Mouse (Mus musculus) stomach, postnatal 0 days (tissue): ENCODE data around the gene Usp2. TPM values are rescaled to one million over a fixed set of nuclear protein-coding genes. Genes with fewer than 3 reads are reported as not detected.

ENCODE experiments used
- ATAC-seq: fragments of 200-750 bp; cut with Nextera tagmentation; 2 replicates; pipeline ENCODE4 v1.8.0; 2017; ENCODE audit not compliant: low FRiP score, low TSS enrichment
- DNase-seq: peaks from one replicate; pipeline ENCODE4 v3.0.0-alpha.2; 2016; ENCODE audit warnings: low spot score
- H3K27ac ChIP-seq: fragments of 300-500 bp; sonication (generic); replicated peaks from 2 replicates; pipeline ENCODE4 v1.5.1; 2014; ENCODE audit warnings: mild to moderate bottlenecking, control low read depth
- H3K27me3 ChIP-seq: fragments of 300-500 bp; sonication (generic); 2 replicates; pipeline ENCODE4 v1.6.1; 2014; ENCODE audit warnings: low read length; ENCODE audit not compliant: control insufficient read depth, insufficient read depth
- H3K36me3 ChIP-seq: fragments of 300-500 bp; sonication (generic); 2 replicates; pipeline ENCODE4 v1.6.1; 2014; ENCODE audit warnings: low read length, mixed read lengths; ENCODE audit not compliant: control insufficient read depth, insufficient read depth
- H3K4me1 ChIP-seq: fragments of 300-500 bp; sonication (generic); replicated peaks from 2 replicates; pipeline ENCODE4 v1.6.1; 2014; ENCODE audit warnings: antibody characterized with exemption; ENCODE audit not compliant: control insufficient read depth, insufficient read depth
- H3K4me2 ChIP-seq: fragments of 300-500 bp; sonication (generic); replicated peaks from 2 replicates; pipeline ENCODE4 v1.6.1; 2014; ENCODE audit warnings: low read depth, mild to moderate bottlenecking, control low read depth, moderate library complexity
- H3K4me3 ChIP-seq: fragments of 300-500 bp; sonication (generic); 2 replicates; pipeline ENCODE4 v1.5.1; 2014; ENCODE audit warnings: low read depth, low read length, control low read depth
- H3K9ac ChIP-seq: fragments of 300-500 bp; sonication (generic); 2 replicates; pipeline ENCODE4 v1.6.1; 2014; ENCODE audit warnings: mild to moderate bottlenecking, low read length, control low read depth, mixed read lengths
- H3K9me3 ChIP-seq: fragments of 300-500 bp; sonication (generic); 2 replicates; pipeline ENCODE4 v1.6.1; 2016; ENCODE audit warnings: low read length; ENCODE audit not compliant: control insufficient read depth
- CTCF ChIP-seq: IDR thresholded peaks from 2 replicates; pipeline ENCODE4 v1.5.1; 2016; ENCODE audit warnings: antibody characterized with exemption, low read depth, mild to moderate bottlenecking, moderate library complexity
- EP300 ChIP-seq: optimal IDR thresholded peaks from 2 replicates; pipeline ENCODE3; 2016; ENCODE audit warnings: antibody characterized with exemption
- WGBS: fragments of 180-500 bp; shearing (Covaris S2); extraction: QIAGEN DNeasy Blood & Tissue Kit; methylation state at CpG from one replicate; pipeline ENCODE4 v1.1.7; 2014; 5-methylcytosine and 5-hydroxymethylcytosine counted together
- polyA plus RNA-seq: library from polyadenylated mRNA; unstranded; fragments of >200 nt; fragmentation: Nextera tagmentation; extraction: Ambion mirVana; gene quantifications from 2 replicates; pipeline ENCODE4 v1.2.1, GENCODE M21; 2015

The Usp2 gene
- polyA plus RNA-seq, 1 experiment from 2014 or later, result 11.6 TPM

DNA sequence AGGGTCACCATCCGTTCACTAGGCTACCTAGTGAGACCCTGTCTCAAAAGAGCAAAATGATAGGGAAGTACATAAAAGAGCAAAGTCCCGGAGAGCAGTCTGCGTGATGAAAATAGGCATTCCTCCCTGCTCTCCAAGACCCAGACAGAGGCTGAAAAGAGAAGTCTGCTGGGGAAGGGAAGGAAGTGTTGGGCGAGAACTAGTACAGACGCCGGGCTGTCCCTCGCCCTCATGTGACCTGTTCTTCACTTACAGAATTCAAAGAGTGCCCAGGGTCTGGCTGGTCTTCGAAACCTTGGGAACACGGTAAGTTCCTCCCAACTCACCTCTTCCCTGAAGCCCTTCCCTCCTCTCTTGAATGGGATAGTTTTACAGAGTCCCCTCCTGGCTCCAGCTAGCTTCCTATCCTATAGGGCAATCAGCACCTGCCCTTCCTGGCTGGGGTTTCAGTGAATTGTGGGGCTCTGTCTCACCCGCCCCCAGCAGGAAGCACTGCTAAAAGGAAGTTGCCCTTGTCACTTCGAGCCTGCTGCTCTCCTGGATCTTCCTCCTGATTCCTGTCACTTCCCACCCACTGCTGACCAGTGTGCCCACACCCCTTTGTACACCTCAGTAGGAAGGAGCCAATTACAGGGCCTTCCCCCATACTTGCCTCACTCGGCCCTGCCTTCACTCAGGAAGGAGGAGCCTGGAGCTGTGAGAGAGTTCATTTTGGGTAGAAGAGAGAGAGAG lies 22.2 kb downstream of the Usp2 start:
- DNase-seq, result no peak
- H3K36me3 ChIP-seq, result no peaks in the 10 kb centered on the region; the same call in 1 of the 2 replicates
- H3K9me3 ChIP-seq, result no peaks in the 10 kb centered on the region
- no peak overlapping the region for H3K4me2 ChIP-seq
- 69% methylated on average over 12 of the region's 12 CpGs for WGBS
- peak overlapping the region; percentile 9; the same call in 1 of the 2 replicates for H3K27ac ChIP-seq
- no peak overlapping the region for H3K4me3 ChIP-seq
- peaks cover 8% of the 10 kb centered on the region; the same call in 1 of the 2 replicates for H3K4me1 ChIP-seq
- H3K9ac ChIP-seq, result no peak overlapping the region
- no peak for TF ChIP-seq CTCF
- TF ChIP-seq EP300, result no peak
- no peak for ATAC-seq
- H3K27me3 ChIP-seq, result no peaks in the 10 kb centered on the region

DNA sequence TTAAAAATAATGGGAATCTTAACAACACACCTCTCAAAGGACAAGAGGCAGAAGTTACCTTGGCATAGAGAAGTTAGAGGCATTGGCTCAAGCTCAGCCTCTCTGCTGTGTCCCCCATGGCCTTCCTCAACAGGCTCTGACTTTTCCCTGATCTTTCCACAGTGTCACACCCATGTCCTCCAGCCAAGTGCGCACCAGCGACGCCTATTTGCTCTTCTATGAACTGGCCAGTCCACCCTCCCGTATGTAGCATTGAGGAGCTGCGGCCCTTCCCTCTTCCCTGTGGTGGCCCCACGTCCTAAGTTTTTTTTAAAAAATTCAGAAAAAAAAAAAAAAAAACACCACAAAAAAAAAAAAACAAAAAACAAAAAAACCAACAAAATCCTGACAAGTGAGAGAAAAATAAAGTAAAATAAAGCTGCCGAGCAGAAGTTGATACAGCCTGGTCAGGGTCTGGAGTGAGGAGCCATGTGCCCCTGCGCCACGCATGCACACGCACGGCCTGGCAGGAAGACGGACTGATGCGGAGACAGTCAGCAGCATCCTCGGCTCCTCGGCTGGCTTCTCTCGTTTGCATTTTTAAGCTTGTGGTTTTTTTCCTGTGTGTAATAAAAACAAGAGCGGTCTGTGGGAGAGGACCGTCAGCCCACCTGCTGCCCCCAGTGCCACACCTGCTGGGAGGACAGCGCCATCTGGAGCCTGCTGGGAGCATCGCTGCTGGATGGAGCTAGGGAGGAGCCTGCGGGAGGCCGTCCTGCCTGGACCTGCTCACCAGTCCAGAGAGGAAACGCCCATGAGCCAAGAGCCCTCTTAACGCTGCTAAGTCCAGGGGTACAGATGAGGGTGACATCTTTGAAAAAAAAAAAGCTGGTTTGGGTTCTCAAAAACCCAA lies 27.0 kb downstream of the Usp2 start:
- DNase-seq (peak; percentile 87), ATAC-seq (peak; percentile 68)
- 38% methylated on average over 24 of the region's 24 CpGs for WGBS
- no peak for TF ChIP-seq EP300
- peak; percentile 90 for TF ChIP-seq CTCF
- no peak overlapping the region for H3K4me3 ChIP-seq
- H3K36me3 ChIP-seq, result no peaks in the 10 kb centered on the region; the same call in 1 of the 2 replicates
- no peaks in the 10 kb centered on the region for H3K27me3 ChIP-seq
- no peak overlapping the region for H3K27ac ChIP-seq
- H3K4me1 ChIP-seq, result no peaks in the 10 kb centered on the region
- H3K9me3 ChIP-seq, result no peaks in the 10 kb centered on the region
- H3K4me2 ChIP-seq, result no peak overlapping the region
- H3K9ac ChIP-seq, result no peak overlapping the region

DNA sequence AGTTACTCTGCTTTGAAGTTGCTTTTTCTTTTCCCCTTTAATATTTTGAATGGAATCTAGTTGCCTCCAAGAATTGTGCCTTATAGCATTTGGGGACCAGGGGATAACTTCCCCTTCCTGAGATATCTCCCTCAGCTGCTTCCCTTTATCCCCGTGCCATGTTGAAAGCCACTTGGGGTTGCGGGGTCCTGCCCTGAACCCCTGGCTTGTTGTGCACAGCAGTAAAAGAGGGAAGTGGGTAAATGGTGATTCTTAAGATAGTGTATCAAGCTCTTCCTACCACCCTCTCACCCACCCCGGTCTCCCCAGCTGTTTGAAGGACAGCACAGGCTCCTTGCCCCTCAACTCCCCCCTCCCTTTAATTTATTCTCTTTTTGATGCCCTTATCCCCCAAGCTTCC lies 27.9 kb downstream of the Usp2 start:
- no peaks in the 10 kb centered on the region for H3K9me3 ChIP-seq
- no peaks in the 10 kb centered on the region; the same call in 1 of the 2 replicates for H3K36me3 ChIP-seq
- H3K4me3 ChIP-seq, result no peak overlapping the region
- H3K27ac ChIP-seq, result no peak overlapping the region
- H3K27me3 ChIP-seq, result no peaks in the 10 kb centered on the region
- H3K4me1 ChIP-seq, result no peaks in the 10 kb centered on the region
- no peak for TF ChIP-seq CTCF
- no peak for TF ChIP-seq EP300
- ATAC-seq (no peak), DNase-seq (no peak)
- H3K4me2 ChIP-seq, result no peak overlapping the region
- no peak overlapping the region for H3K9ac ChIP-seq
- 87% methylated on average over 3 of the region's 3 CpGs for WGBS

DNA sequence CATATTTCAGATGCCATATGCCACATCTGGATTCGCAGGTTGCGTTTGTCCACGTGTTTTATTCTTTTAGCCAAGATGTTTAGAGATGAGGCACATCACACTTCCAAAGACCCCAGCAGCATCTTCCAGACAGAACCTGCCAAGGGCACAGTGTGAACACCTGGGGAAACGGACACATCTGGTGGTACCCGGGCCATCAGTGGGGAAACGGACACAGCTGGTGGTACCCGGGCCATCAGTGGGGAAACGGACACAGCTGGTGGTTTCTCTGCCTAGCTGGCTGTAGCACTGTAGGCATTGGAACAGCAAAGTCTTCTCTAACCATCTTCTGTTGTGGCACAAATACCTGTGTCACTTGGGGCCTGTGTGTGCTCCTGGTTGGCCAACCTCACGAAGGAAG lies 29.0 kb downstream of the Usp2 start:
- no peak for ATAC-seq
- no peak overlapping the region for H3K27ac ChIP-seq
- H3K9ac ChIP-seq, result no peak overlapping the region
- H3K9me3 ChIP-seq, result no peaks in the 10 kb centered on the region
- H3K4me1 ChIP-seq, result no peaks in the 10 kb centered on the region
- H3K4me3 ChIP-seq, result no peak overlapping the region
- no peaks in the 10 kb centered on the region for H3K27me3 ChIP-seq
- no peak for TF ChIP-seq CTCF
- TF ChIP-seq EP300, result no peak
- DNase-seq, result no peak
- H3K4me2 ChIP-seq, result no peak overlapping the region
- H3K36me3 ChIP-seq, result no peaks in the 10 kb centered on the region; the same call in 1 of the 2 replicates
- 92% methylated on average over 9 of the region's 9 CpGs for WGBS

DNA sequence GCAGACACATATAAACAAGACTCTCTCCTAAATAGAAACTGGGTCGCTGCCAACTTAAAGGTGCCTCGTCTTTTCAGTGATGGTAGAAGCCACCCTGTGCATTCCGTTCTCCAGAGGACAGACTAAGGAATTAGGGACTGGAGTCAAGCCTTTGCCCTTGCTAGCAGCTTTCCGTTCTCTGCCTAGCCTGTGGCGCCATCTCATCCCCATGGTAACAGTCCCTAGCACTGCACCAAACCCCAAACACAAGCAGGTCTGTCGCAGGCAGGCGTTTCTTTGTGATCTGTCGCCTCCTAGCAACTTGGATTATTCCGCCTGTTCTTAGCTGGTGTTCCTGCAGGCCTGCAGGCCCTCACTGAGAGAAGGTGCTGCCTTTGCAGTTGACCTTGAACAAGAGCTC lies 29.7 kb downstream of the Usp2 start:
- ATAC-seq (peak; percentile 40; the same call in 1 of the 2 replicates), DNase-seq (no peak)
- Histone ChIP-seq H3K4me2 (no peak overlapping the region), H3K4me1 (no peaks in the 10 kb centered on the region), H3K9ac (no peak overlapping the region), H3K27ac (no peak overlapping the region), H3K9me3 (no peaks in the 10 kb centered on the region), H3K4me3 (no peak overlapping the region), H3K36me3 (no peaks in the 10 kb centered on the region; the same call in 1 of the 2 replicates), H3K27me3 (no peaks in the 10 kb centered on the region)
- WGBS, result 33% methylated on average over 9 of the region's 9 CpGs
- TF ChIP-seq EP300, result no peak
- no peak; the same call in 1 of the 2 replicates for TF ChIP-seq CTCF

DNA sequence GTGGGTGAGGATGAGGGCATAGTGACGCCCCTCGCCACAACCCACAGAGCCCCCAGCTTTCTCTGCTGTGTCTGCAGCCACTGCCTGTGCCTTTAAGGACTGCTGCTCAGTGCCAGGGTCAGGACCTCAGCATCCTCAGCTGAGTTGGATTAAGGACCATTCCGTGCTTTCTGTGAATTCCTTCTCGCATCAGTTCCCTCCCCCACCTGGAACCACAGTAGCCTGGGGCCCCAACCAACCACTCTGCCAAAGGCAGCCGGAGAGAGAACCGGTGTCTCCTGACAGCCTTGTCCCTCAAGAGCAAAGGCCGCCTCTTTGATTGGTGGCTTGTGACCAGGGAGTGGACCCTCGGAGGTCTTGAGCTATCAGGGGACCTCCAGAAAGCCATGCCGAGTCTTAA lies 34.7 kb downstream of the Usp2 start, which contains the start of gene Mfrp:
TSS of gene Mfrp (plus strand) at position 240 of the 400 bp plus-strand sequence.
- H3K27ac ChIP-seq, result no peak within 1 kb of the TSS
- no peak within 1 kb of the TSS for H3K4me3 ChIP-seq
- no peaks in the 10 kb centered on the region for H3K27me3 ChIP-seq
- no peaks in the 10 kb centered on the region for H3K36me3 ChIP-seq
- H3K4me2 ChIP-seq, result no peak within 1 kb of the TSS
- H3K4me1 ChIP-seq, result no peaks in the 10 kb centered on the region
- TF ChIP-seq CTCF (no peak), EP300 (no peak)
- WGBS, result 84% methylated on average over 9 of the region's 9 CpGs
- no peaks in the 10 kb centered on the region for H3K9me3 ChIP-seq
- H3K9ac ChIP-seq, result no peak within 1 kb of the TSS
- ATAC-seq (no peak), DNase-seq (no peak)
